Mouse (Mus musculus) limb, embryonic 14.5 days (tissue): ENCODE results near the gene Ptpra. TPM values are rescaled to one million over a fixed set of nuclear protein-coding genes. Genes with fewer than 3 reads are reported as not detected.

ENCODE experiments used
- ATAC-seq: fragments of 200-750 bp; cut with Nextera tagmentation; 2 replicates; pipeline ENCODE4 v1.8.0; 2017; ENCODE audit warnings: low read depth, moderate number of reproducible peaks, moderate TSS enrichment; ENCODE audit not compliant: low FRiP score
- DNase-seq: peaks from one replicate; pipeline ENCODE4 v3.0.0-alpha.2; 2015; ENCODE audit warnings: low spot score
- H3K27ac ChIP-seq: fragments of 300-500 bp; sonication (generic); replicated peaks from 2 replicates; pipeline ENCODE4 v1.5.1; 2014; ENCODE audit warnings: low read depth, mild to moderate bottlenecking, low read length, moderate library complexity, mixed read lengths
- H3K27me3 ChIP-seq: fragments of 300-500 bp; sonication (generic); 2 replicates; pipeline ENCODE4 v1.6.1; 2014; ENCODE audit warnings: low read length, mixed read lengths; ENCODE audit not compliant: control insufficient read depth, insufficient read depth
- H3K36me3 ChIP-seq: fragments of 300-500 bp; sonication (generic); 2 replicates; pipeline ENCODE4 v1.6.1; 2014; ENCODE audit warnings: mild to moderate bottlenecking, low read length, moderate library complexity, mixed read lengths; ENCODE audit not compliant: control insufficient read depth, insufficient read depth
- H3K4me1 ChIP-seq: fragments of 300-500 bp; sonication (generic); 2 replicates; pipeline ENCODE4 v1.6.1; 2014; ENCODE audit warnings: antibody characterized with exemption, low read length, mixed read lengths; ENCODE audit not compliant: control insufficient read depth, insufficient read depth
- H3K4me2 ChIP-seq: fragments of 300-500 bp; sonication (generic); replicated peaks from 2 replicates; pipeline ENCODE4 v1.6.1; 2014; ENCODE audit warnings: low read depth, mild to moderate bottlenecking, low read length, moderate library complexity; ENCODE audit not compliant: severe bottlenecking
- H3K4me3 ChIP-seq: fragments of 300-500 bp; sonication (generic); replicated peaks from 2 replicates; pipeline ENCODE4 v1.5.1; 2014; ENCODE audit warnings: low read length
- H3K9ac ChIP-seq: fragments of 300-500 bp; sonication (generic); 2 replicates; pipeline ENCODE4 v1.6.1; 2014; ENCODE audit warnings: mild to moderate bottlenecking, low read depth, low read length, moderate library complexity; ENCODE audit not compliant: severe bottlenecking
- H3K9me3 ChIP-seq: fragments of 300-500 bp; sonication (generic); 2 replicates; pipeline ENCODE4 v1.6.1; 2016; ENCODE audit warnings: low read length; ENCODE audit not compliant: control insufficient read depth
- POLR2A ChIP-seq: fragments of 200-500 bp; IDR thresholded peaks from 2 replicates; pipeline ENCODE4 v1.8.0; 2012; ENCODE audit warnings: inconsistent platforms, mild to moderate bottlenecking, moderate library complexity, borderline replicate concordance; ENCODE audit not compliant: insufficient read depth, insufficient read length; ENCODE audit errors: extremely low read depth
- WGBS: fragments of 180-500 bp; shearing (Covaris S2); extraction: QIAGEN DNeasy Blood & Tissue Kit; methylation state at CpG from one replicate; pipeline ENCODE4 v1.1.7; 2014; 5-methylcytosine and 5-hydroxymethylcytosine counted together
- polyA plus RNA-seq, 2 experiments: library from polyadenylated mRNA; depleted of rRNA in 1 of 2; stranded (reverse) in 1 of 2; unstranded in 1 of 2; fragments of >200 nt; fragmentation: Nextera tagmentation in 1 of 2; extraction: Ambion mirVana in 1 of 2; gene quantifications; 2 replicates each; pipeline versions ENCODE4 v1.2.1 to v1.2.3; 2012 to 2014

The Ptpra gene
- polyA plus RNA-seq, 2 experiments, result 94.9 to 118 TPM

DNA sequence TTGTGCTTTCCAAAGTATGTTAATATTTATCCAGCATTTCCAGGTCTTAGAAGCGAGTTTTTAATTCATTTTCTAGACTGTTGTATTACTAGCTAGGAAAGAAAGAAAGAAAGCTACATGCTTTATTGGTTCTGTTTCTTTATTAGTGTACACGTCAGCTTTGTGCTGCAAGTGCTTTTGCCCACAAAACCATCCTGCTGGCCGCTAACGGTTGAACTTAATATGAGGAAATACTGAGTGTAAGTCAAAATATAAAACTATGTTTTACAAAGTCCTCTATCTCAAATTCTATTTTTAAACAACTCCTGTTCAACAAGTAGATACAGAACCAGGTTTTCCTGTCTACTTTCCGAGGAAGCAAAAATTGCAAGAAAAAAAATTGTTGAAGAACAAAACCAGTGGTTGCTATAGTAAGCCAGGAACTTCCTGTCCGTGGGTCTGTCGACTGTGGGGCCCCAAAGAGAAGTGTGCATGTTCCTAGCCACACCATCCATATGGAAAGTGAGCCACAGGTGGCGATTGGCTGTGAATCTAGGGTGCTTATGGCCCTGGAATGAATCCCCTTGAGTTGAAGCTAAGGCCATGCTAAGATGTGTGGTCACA, 22.9 kb downstream of the Ptpra start:
- 68% methylated on average over 8 of the region's 8 CpGs for WGBS
- TF ChIP-seq POLR2A, result no peak
- H3K27ac ChIP-seq, result no peak overlapping the region
- no peak overlapping the region for H3K4me2 ChIP-seq
- ATAC-seq, result no peak
- H3K9ac ChIP-seq, result no peak overlapping the region
- no peaks in the 10 kb centered on the region; the same call in 1 of the 2 replicates for H3K36me3 ChIP-seq
- no peaks in the 10 kb centered on the region for H3K27me3 ChIP-seq
- no peak overlapping the region for H3K4me3 ChIP-seq
- H3K4me1 ChIP-seq, result peaks cover 9% of the 10 kb centered on the region; the same call in 1 of the 2 replicates
- H3K9me3 ChIP-seq, result 0 out of 2 replicates have a peak, but pooled peaks cover 3% of the 10 kb centered on the region
- DNase-seq, result no peak

- 85% methylated on average over 11 of the region's 11 CpGs for WGBS
- Histone ChIP-seq H3K9ac (no peak overlapping the region), H3K36me3 (no peaks in the 10 kb centered on the region; the same call in 1 of the 2 replicates), H3K27ac (no peak overlapping the region), H3K4me1 (no peaks in the 10 kb centered on the region), H3K27me3 (no peaks in the 10 kb centered on the region), H3K9me3 (peaks cover 10% of the 10 kb centered on the region; the same call in 1 of the 2 replicates), H3K4me2 (no peak overlapping the region), H3K4me3 (no peak overlapping the region)
- TF ChIP-seq POLR2A, result no peak
- ATAC-seq, result no peak
- DNase-seq, result no peak
Observed at GRCm38 (mm10) chr2:130475764-130476163, 25.7 kb downstream of the Ptpra start.

DNA sequence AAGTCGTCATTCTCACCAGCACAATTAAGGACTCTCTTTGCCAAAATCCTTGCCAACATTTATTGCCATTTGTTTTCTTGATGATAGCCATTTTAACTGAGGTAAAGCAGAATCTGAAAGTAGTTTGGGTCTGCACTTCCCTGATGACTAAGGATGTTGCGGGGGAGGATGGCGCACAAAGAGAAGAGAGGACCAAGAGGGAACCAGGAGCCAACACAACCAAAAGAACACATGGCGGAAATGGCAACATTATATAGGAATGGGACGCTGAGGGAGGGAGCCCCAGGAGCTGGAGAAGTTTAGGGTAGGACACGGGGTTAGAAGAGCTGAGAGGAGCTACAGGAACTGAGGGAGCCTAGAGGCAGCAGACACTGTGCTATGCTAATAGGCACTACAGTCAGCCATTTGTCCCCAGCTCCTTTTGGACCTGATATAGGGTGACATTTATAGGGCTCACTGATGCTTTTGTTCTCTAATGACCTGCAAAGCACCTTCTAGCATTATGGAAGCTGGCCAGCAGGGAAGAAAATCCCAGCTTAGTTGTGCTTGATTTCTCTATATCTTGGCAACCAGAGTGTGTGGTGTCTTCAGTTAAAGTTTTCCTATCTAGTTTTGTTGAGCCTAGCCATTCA, 26.7 kb downstream of the Ptpra start:
- peaks cover 10% of the 10 kb centered on the region; the same call in 1 of the 2 replicates for H3K9me3 ChIP-seq
- no peak overlapping the region for H3K4me2 ChIP-seq
- ATAC-seq (no peak), DNase-seq (no peak)
- H3K27me3 ChIP-seq, result no peaks in the 10 kb centered on the region
- H3K4me3 ChIP-seq, result no peak overlapping the region
- H3K36me3 ChIP-seq, result no peaks in the 10 kb centered on the region; the same call in 1 of the 2 replicates
- TF ChIP-seq POLR2A, result no peak
- H3K27ac ChIP-seq, result no peak overlapping the region
- WGBS, result 70% methylated on average over 6 of the region's 6 CpGs
- H3K9ac ChIP-seq, result no peak overlapping the region
- no peaks in the 10 kb centered on the region for H3K4me1 ChIP-seq

DNA sequence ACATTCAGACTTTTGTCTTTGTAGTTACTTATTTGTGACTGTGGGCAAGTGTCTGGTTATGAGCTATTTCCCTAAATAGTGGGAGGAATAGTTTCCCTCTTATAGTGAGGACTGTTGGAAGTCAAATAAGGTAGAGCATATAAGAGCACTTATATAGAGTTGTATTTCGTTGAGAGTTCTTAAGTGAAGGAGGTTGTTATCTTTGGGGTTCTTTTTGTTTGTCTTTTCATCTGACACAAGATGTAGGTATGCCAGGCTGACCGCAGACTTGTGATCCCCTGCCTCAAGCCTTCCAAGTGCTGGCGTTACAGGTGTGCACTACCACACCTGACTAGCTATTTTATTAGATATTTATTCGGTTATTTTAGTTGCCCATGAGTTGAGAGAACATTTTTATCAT, 32.1 kb downstream of the Ptpra start:
- Histone ChIP-seq H3K4me2 (no peak overlapping the region), H3K36me3 (no peaks in the 10 kb centered on the region; the same call in 1 of the 2 replicates), H3K27ac (no peak overlapping the region), H3K4me3 (no peak overlapping the region), H3K9ac (no peak overlapping the region), H3K27me3 (no peaks in the 10 kb centered on the region), H3K9me3 (peaks cover 10% of the 10 kb centered on the region; the same call in 1 of the 2 replicates), H3K4me1 (no peaks in the 10 kb centered on the region)
- WGBS, result 85% methylated on average over 4 of the region's 4 CpGs
- ATAC-seq, result no peak
- no peak for DNase-seq
- no peak for TF ChIP-seq POLR2A

DNA sequence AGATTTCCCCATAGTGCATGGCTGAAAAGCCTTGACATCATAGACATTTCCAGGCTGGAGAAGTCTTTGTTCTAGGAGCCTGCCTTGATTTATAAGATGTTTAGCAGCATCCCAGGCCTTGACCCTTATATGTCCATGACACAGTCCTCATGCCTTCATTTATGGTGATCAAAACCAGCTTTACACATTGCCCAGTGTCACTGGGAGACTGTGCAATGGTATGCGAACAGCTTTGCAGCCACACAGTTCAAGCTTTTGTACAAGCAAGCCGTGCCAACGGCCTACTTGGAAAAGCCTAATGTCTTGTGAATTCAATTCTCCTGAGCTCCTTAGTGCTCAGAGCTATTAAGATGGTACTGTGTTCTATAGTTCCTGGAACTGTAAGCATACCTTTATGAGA, 32.6 kb downstream of the Ptpra start:
- Histone ChIP-seq H3K9ac (no peak overlapping the region), H3K36me3 (no peaks in the 10 kb centered on the region; the same call in 1 of the 2 replicates), H3K4me2 (no peak overlapping the region), H3K9me3 (peaks cover 10% of the 10 kb centered on the region; the same call in 1 of the 2 replicates), H3K27ac (no peak overlapping the region), H3K4me1 (no peaks in the 10 kb centered on the region), H3K4me3 (no peak overlapping the region), H3K27me3 (no peaks in the 10 kb centered on the region)
- DNase-seq (no peak), ATAC-seq (no peak)
- WGBS, result 80% methylated on average over 3 of the region's 3 CpGs
- no peak for TF ChIP-seq POLR2A
